In genomic region chrX:53161115-53161514, GRCm38 (mm10) we compare ENCODE assay signal across 8 mouse cellular contexts.
DNase-seq lines count a peak whose midpoint lies in the region; ATAC-seq and TF ChIP-seq lines count a peak whose summit lies in the region.
"Had no signal": no experiment of that assay in that cellular context is flagged by ENCODE, and none has a peak within 500 bp of the region (broad histone marks: within the 10 kb centered on the region; RNA-seq: fewer than 3 reads in every experiment).

No protein-coding gene starts in this region.

- H3K4me1 ChIP-seq in heart, embryonic 12.5 days (replicated peaks): peaks cover 27% of the 10 kb centered on the region
- H3K4me1 ChIP-seq in liver, postnatal 0 days (ENCODE audit: insufficient read depth): peaks cover 10% of the 10 kb centered on the region
- H3K4me1 ChIP-seq: liver, embryonic 15.5 days had no signal

- 16% methylated on average over 5 of the region's 5 CpGs for WGBS in heart, embryonic 12.5 days
- WGBS in liver, postnatal 0 days (ENCODE audit: insufficient replicate concordance): 37% methylated on average over 5 of the region's 5 CpGs

- in situ Hi-C loops in Patski (cut with MboI; ENCODE audit: low pct_unique_long_range_greater_than_20kb): no loop called here

- H3K9me3 ChIP-seq in heart, embryonic 12.5 days (replicated peaks): no peaks in the 10 kb centered on the region
- no peaks in the 10 kb centered on the region for H3K9me3 ChIP-seq in liver, postnatal 0 days (ENCODE audit: low read length)
- H3K9me3 ChIP-seq: liver, embryonic 15.5 days had no signal

- H3K4me3 ChIP-seq in C2C12 (ENCODE audit: insufficient read depth, poor library complexity, severe bottlenecking): no peak overlapping the region
- H3K4me3 ChIP-seq in heart, embryonic 12.5 days: no peak overlapping the region
- H3K4me3 ChIP-seq in liver, postnatal 0 days (ENCODE audit: low read depth, low read length): no peak overlapping the region
- H3K4me3 ChIP-seq: liver, embryonic 15.5 days had no signal

- peak; percentile 70 for ATAC-seq in Patski
- 0 out of 2 replicates have a peak, but pooled peaks have one; percentile 22 for ATAC-seq in heart, embryonic 12.5 days (ENCODE audit: insufficient number of reproducible peaks, low FRiP score)
- ATAC-seq in liver, postnatal 0 days: no peak
- ATAC-seq in erythroid progenitor cell, adult 5-6 weeks (replicated peaks; ENCODE audit: low FRiP score, poor library complexity, severe bottlenecking): no peak

- no peak overlapping the region for H3K4me2 ChIP-seq in heart, embryonic 12.5 days
- H3K4me2 ChIP-seq in liver, postnatal 0 days (ENCODE audit: low read depth, low read length): no peak overlapping the region
- H3K4me2 ChIP-seq: liver, embryonic 15.5 days had no signal

- CTCF ChIA-PET in Patski (lab: Charles Lee): interaction anchor here (1.8 kb wide), 1 partner anchor 10 kb away, joined by 4 read pairs; no protein-coding TSS in a partner anchor

- POLR2A ChIA-PET in Patski (lab: Charles Lee): no interaction called here

- TF ChIP-seq CTCF in C2C12 (IDR thresholded peaks at IDR 0.05; ENCODE audit: control insufficient read depth, insufficient read depth, insufficient read length) (no peak), Patski (IDR thresholded peaks at IDR 0.05) (no peak)
- no peak for TF ChIP-seq CTCF in liver, postnatal 0 days (IDR thresholded peaks at IDR 0.05; ENCODE audit: low read depth)

- TF ChIP-seq EP300 in liver, postnatal 0 days (IDR thresholded peaks at IDR 0.05; ENCODE audit: low read depth): no peak

- H3K9ac ChIP-seq in heart, embryonic 12.5 days: no peak overlapping the region
- no peak overlapping the region for H3K9ac ChIP-seq in liver, postnatal 0 days (replicated peaks)
- H3K9ac ChIP-seq: liver, embryonic 15.5 days had no signal

- DNase-seq in Patski (ENCODE audit: low read depth, low spot score): no peak
- peak; percentile 30 for DNase-seq in liver, postnatal 0 days
- peak; percentile 27 for DNase-seq in thymus, postnatal 4 days
- DNase-seq in right cerebral cortex, adult 18-20 months: no peak

- H3K79me2 ChIP-seq in C2C12 (ENCODE audit: control insufficient read depth, insufficient read depth): no peaks in the 10 kb centered on the region

- H3K36me3 ChIP-seq in C2C12 (ENCODE audit: control insufficient read depth, insufficient read depth): no peaks in the 10 kb centered on the region
- no peaks in the 10 kb centered on the region for H3K36me3 ChIP-seq in heart, embryonic 12.5 days
- no peaks in the 10 kb centered on the region for H3K36me3 ChIP-seq in liver, postnatal 0 days (replicated peaks; ENCODE audit: insufficient read depth, low read length)
- H3K36me3 ChIP-seq: liver, embryonic 15.5 days had no signal

- H3K79me3 ChIP-seq in C2C12 (ENCODE audit: low read depth): no peaks in the 10 kb centered on the region

- H3K27ac ChIP-seq in heart, embryonic 12.5 days (ENCODE audit: poor library complexity, severe bottlenecking): peak overlapping the region; percentile 66
- H3K27ac ChIP-seq in liver, postnatal 0 days (ENCODE audit: low read depth): peak overlapping the region; percentile 67; the same call in 1 of the 2 replicates
- H3K27ac ChIP-seq: liver, embryonic 15.5 days had no signal

- H3ac ChIP-seq in C2C12 (ENCODE audit: control insufficient read depth, insufficient read length, low read depth): no peak overlapping the region

- no peaks in the 10 kb centered on the region for H3K27me3 ChIP-seq in C2C12 (ENCODE audit: control insufficient read depth, insufficient read depth, insufficient read length)
- peaks cover 8% of the 10 kb centered on the region for H3K27me3 ChIP-seq in Patski
- H3K27me3 ChIP-seq in heart, embryonic 12.5 days (replicated peaks): no peaks in the 10 kb centered on the region
- H3K27me3 ChIP-seq in liver, postnatal 0 days (ENCODE audit: insufficient read depth, low read length): no peaks in the 10 kb centered on the region
- H3K27me3 ChIP-seq: liver, embryonic 15.5 days had no signal

TF ChIP-seq in C2C12, 6 proteins besides CTCF, POLR2A, EP300 and RAD21:
- no peak for TF ChIP-seq FOSL1 (IDR thresholded peaks at IDR 0.05; ENCODE audit: insufficient read depth, low read length, poor library complexity, severe bottlenecking)
- peak; percentile 39 for TF ChIP-seq MAX (IDR thresholded peaks at IDR 0.05)

Comparison
In these comparisons a context has a peak if more than half of its experiments do, and no peak if none do; other contexts are left out.
1. ATAC-seq: peak in Patski (single experiment) and heart, embryonic 12.5 days (single experiment); none in liver, postnatal 0 days (single experiment) and erythroid progenitor cell, adult 5-6 weeks (single experiment).
2. DNase-seq: peak in liver, postnatal 0 days (single experiment) and thymus, postnatal 4 days (single experiment); none in Patski (single experiment) and right cerebral cortex, adult 18-20 months (single experiment).